20 mouse cellular contexts compared by ENCODE assay signal in the genomic region with DNA sequence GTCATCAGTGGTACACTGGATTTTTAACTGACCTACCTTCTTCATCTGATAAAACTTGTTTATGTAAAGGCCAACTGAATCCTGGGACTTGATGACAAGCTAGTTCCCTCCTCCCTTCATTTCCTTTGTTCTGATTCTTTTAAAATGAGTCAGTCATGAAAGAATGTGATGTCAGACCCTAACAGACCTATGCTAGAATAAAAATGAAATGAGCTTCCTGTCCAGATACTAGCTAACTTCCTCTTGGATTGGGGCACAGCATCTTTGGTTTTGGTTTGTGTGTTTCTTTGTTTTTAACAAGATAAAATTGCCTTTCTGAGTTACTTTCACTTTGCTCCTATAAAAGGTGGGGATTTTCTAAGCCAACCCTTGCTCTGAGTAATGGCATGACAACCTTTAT.
DNase-seq lines count a peak whose midpoint lies in the region; ATAC-seq lines count a peak whose summit lies in the region.
"Had no signal": no experiment of that assay in that cellular context is flagged by ENCODE, and none has a peak within 500 bp of the region (broad histone marks: within the 10 kb centered on the region; RNA-seq: fewer than 3 reads in every experiment).

No protein-coding gene starts in this region.

- no peaks in the 10 kb centered on the region for H3K27me3 ChIP-seq in splenic B cell, adult 2 months (ENCODE audit: control insufficient read depth, insufficient read depth, low read length, poor library complexity, severe bottlenecking)
- H3K27me3 ChIP-seq: CH12.LX; embryonic facial prominence, embryonic 13.5 days; forebrain, embryonic 12.5 days had no signal

- peak; percentile 5 for DNase-seq in heart, adult 11 months
- no peak for DNase-seq in heart, postnatal 10 days
- DNase-seq in induced T-regulatory cell, adult 2 months (ENCODE audit: low read depth) = peak; percentile 42
- peak; percentile 35 for DNase-seq in splenic B cell, adult 2 months (ENCODE audit: low read depth, low spot score)
- no peak for DNase-seq in urinary bladder, postnatal 14 days (ENCODE audit: low spot score)
- DNase-seq in kidney, adult 9 months = no peak
- no peak for DNase-seq in left cerebral cortex, postnatal 14 days (ENCODE audit: low spot score in 2 of 2)
- DNase-seq: adrenal gland, postnatal 10 days; cerebellum, adult 11-12 months; cerebellum, adult 9-10 months; cerebellum, postnatal 36 days; gastrocnemius, postnatal 25 days; kidney, adult 11 months had no signal

- intact Hi-C loops in heart, postnatal 10 days (cut with DNase I) = no loop called here
- intact Hi-C loops in left cerebral cortex, postnatal 14 days (cut with DNase I) = no loop called here

- ATAC-seq in CD4-positive, CD25-positive, alpha-beta regulatory T cell, adult 4 months = peak; percentile 90
- ATAC-seq: forebrain, embryonic 16.5 days had no signal

- no peaks in the 10 kb centered on the region for H3K36me3 ChIP-seq in splenic B cell, adult 2 months (ENCODE audit: control insufficient read depth, insufficient read depth, low read length, poor library complexity, severe bottlenecking)
- H3K36me3 ChIP-seq: embryonic facial prominence, embryonic 13.5 days; forebrain, embryonic 12.5 days; heart, embryonic 10.5 days; hindbrain, embryonic 10.5 days had no signal

Comparison
In these comparisons a context has a peak if more than half of its experiments do, and no peak if none do; other contexts are left out.
1. DNase-seq: peak in heart, adult 11 months (single experiment), induced T-regulatory cell, adult 2 months (single experiment) and splenic B cell, adult 2 months (single experiment); none in heart, postnatal 10 days (0 of 2), urinary bladder, postnatal 14 days (single experiment), kidney, adult 9 months (single experiment) and left cerebral cortex, postnatal 14 days (0 of 2).